Mouse (Mus musculus): ENCODE data around the gene Mpst. TPM values are rescaled to one million over a fixed set of nuclear protein-coding genes. Genes with fewer than 3 reads are reported as not detected.

The Mpst gene
- polyA plus RNA-seq, 1 experiment from 2014 or later = 4.4 TPM

- ATAC-seq (ENCODE audit: insufficient number of reproducible peaks, insufficient read depth, low FRiP score, low read depth) = peak; percentile 29; the same call in 1 of the 2 replicates
- H3K4me2 ChIP-seq (replicated peaks; ENCODE audit: low read depth, low read length) = peak overlapping the region; percentile 53
- under 1% methylated on average over 22 of the region's 22 CpGs for WGBS
These were observed 41.7 kb downstream of the Mpst start for GRCm38 (mm10) chr15:78447746-78448535.

GRCm38 (mm10) chr15:78449131-78449530, 42.9 kb downstream of the Mpst start:
- 54% methylated on average over 6 of the region's 6 CpGs for WGBS

More at GRCm38 (mm10) chr15:78447746-78448535, 41.7 kb downstream of the Mpst start:
- Histone ChIP-seq H3K27ac (ENCODE audit: low read length) (peak overlapping the region; percentile 80), H3K4me3 (ENCODE audit: low read depth, low read length) (peak overlapping the region; percentile 21), H3K9ac (replicated peaks; ENCODE audit: low read depth, low read length) (0 out of 2 replicates have a peak overlapping the region, but pooled peaks have one; percentile 2), H3K27me3 (ENCODE audit: control insufficient read depth, insufficient read depth, low read length) (no peaks in the 10 kb centered on the region), H3K36me3 (ENCODE audit: control insufficient read depth, insufficient read depth, low read length) (no peaks in the 10 kb centered on the region), H3K9me3 (ENCODE audit: control insufficient read depth, low read depth, low read length) (no peaks in the 10 kb centered on the region), H3K4me1 (ENCODE audit: control insufficient read depth, insufficient read depth, low read length) (no peaks in the 10 kb centered on the region)

DNA sequence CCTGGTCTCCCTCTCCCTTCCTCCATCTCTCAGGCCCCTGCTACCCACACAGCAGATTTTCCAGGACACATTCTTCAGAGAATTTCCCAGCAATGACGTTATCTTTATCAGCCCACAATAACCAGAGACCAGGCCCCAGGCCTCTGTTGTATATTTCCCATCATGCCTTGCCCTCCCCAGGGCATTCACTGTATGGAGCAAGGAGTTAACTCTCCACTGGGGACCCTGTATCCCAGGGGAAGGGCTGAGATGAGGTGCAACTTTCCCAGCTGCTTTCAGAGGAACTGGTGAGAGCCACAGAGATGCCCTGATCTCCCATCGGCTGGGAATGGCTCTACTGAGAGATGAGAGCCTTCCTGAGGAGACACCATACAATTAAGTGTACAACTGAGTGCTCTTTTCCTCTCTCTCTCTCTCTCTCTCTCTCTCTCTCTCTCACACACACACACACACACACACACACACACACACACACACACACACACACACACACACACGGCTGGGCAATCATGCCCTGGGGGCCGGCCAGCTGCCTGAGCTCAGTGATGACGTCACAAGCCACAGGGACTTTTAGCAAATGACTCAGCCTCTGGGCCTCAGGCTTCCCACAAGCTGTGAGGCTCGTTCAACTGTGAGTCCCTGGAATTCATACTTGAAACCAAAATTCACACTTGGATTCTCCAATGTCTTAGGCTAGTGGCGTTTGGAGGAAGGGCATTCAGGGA, 43.6 kb downstream of the Mpst start:
- no peak overlapping the region for H3K9ac ChIP-seq (replicated peaks; ENCODE audit: low read depth, low read length)
- H3K27me3 ChIP-seq (ENCODE audit: control insufficient read depth, insufficient read depth, low read length) = no peaks in the 10 kb centered on the region
- 38% methylated on average over 7 of the region's 7 CpGs for WGBS
- no peak overlapping the region for H3K4me2 ChIP-seq (replicated peaks; ENCODE audit: low read depth, low read length)
- no peaks in the 10 kb centered on the region for H3K36me3 ChIP-seq (ENCODE audit: control insufficient read depth, insufficient read depth, low read length)
- no peaks in the 10 kb centered on the region for H3K4me1 ChIP-seq (ENCODE audit: control insufficient read depth, insufficient read depth, low read length)
- H3K9me3 ChIP-seq (ENCODE audit: control insufficient read depth, low read depth, low read length) = no peaks in the 10 kb centered on the region
- ATAC-seq (ENCODE audit: insufficient number of reproducible peaks, insufficient read depth, low FRiP score, low read depth) = no peak
- peak overlapping the region; percentile 21; the same call in 1 of the 2 replicates for H3K27ac ChIP-seq (ENCODE audit: low read length)
- H3K4me3 ChIP-seq (ENCODE audit: low read depth, low read length) = no peak overlapping the region

More at GRCm38 (mm10) chr15:78449131-78449530, 42.9 kb downstream of the Mpst start:
- no peak overlapping the region for H3K9ac ChIP-seq (replicated peaks; ENCODE audit: low read depth, low read length)
- ATAC-seq (ENCODE audit: insufficient number of reproducible peaks, insufficient read depth, low FRiP score, low read depth) = no peak
- H3K27me3 ChIP-seq (ENCODE audit: control insufficient read depth, insufficient read depth, low read length) = no peaks in the 10 kb centered on the region
- no peak overlapping the region for H3K27ac ChIP-seq (ENCODE audit: low read length)
- H3K4me3 ChIP-seq (ENCODE audit: low read depth, low read length) = no peak overlapping the region
- no peaks in the 10 kb centered on the region for H3K9me3 ChIP-seq (ENCODE audit: control insufficient read depth, low read depth, low read length)
- no peaks in the 10 kb centered on the region for H3K36me3 ChIP-seq (ENCODE audit: control insufficient read depth, insufficient read depth, low read length)
- no peak overlapping the region for H3K4me2 ChIP-seq (replicated peaks; ENCODE audit: low read depth, low read length)
- no peaks in the 10 kb centered on the region for H3K4me1 ChIP-seq (ENCODE audit: control insufficient read depth, insufficient read depth, low read length)

DNA sequence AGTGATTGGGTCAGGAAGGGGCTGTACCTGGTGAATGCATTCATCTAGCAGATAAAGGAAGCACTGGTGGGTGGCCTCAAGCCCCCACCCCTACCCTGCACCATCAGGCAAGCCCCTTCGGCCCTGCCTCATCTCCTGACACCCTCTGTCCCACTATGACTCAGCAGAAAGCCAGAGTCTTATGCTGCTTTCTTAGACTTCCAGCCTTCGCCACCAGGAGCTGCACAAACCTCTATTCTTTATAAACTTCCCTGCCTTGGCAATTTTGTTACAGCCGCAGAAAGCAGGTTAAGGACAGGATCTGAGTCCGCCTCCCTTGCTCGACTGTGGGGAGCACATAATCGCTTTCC, 44.2 kb downstream of the Mpst start:
- ATAC-seq (ENCODE audit: insufficient number of reproducible peaks, insufficient read depth, low FRiP score, low read depth) = no peak
- WGBS = 89% methylated on average over 6 of the region's 6 CpGs
- no peaks in the 10 kb centered on the region for H3K27me3 ChIP-seq (ENCODE audit: control insufficient read depth, insufficient read depth, low read length)
- H3K9me3 ChIP-seq (ENCODE audit: control insufficient read depth, low read depth, low read length) = no peaks in the 10 kb centered on the region
- no peak overlapping the region for H3K9ac ChIP-seq (replicated peaks; ENCODE audit: low read depth, low read length)
- H3K4me3 ChIP-seq (ENCODE audit: low read depth, low read length) = no peak overlapping the region
- H3K27ac ChIP-seq (ENCODE audit: low read length) = no peak overlapping the region
- no peaks in the 10 kb centered on the region for H3K36me3 ChIP-seq (ENCODE audit: control insufficient read depth, insufficient read depth, low read length)
- no peak overlapping the region for H3K4me2 ChIP-seq (replicated peaks; ENCODE audit: low read depth, low read length)
- no peaks in the 10 kb centered on the region for H3K4me1 ChIP-seq (ENCODE audit: control insufficient read depth, insufficient read depth, low read length)

DNA sequence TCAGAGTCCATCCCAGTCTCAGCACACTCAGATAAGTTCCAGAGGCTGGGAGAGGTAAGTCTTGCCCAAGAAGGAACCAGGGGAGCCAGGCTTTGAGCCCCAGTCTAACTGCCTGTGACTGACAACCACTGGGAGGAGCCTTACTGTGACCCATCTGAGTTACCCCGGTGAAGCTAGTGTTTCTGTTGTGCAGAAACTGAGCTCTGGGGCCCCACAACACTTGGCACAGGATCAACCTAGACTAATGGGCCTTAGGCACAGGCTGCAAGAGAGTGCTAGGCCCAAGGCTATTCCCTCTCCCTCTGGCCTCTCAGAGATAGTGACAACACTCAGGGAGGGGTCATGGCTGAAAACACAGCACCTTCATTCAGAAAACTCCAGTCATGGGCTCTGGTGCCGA, 45.0 kb downstream of the Mpst start:
- H3K9ac ChIP-seq (replicated peaks; ENCODE audit: low read depth, low read length) = no peak overlapping the region
- H3K4me3 ChIP-seq (ENCODE audit: low read depth, low read length) = no peak overlapping the region
- H3K9me3 ChIP-seq (ENCODE audit: control insufficient read depth, low read depth, low read length) = no peaks in the 10 kb centered on the region
- H3K36me3 ChIP-seq (ENCODE audit: control insufficient read depth, insufficient read depth, low read length) = no peaks in the 10 kb centered on the region
- 79% methylated on average over 2 of the region's 2 CpGs for WGBS
- no peak overlapping the region for H3K4me2 ChIP-seq (replicated peaks; ENCODE audit: low read depth, low read length)
- ATAC-seq (ENCODE audit: insufficient number of reproducible peaks, insufficient read depth, low FRiP score, low read depth) = no peak
- H3K27ac ChIP-seq (ENCODE audit: low read length) = no peak overlapping the region
- H3K27me3 ChIP-seq (ENCODE audit: control insufficient read depth, insufficient read depth, low read length) = no peaks in the 10 kb centered on the region
- no peaks in the 10 kb centered on the region for H3K4me1 ChIP-seq (ENCODE audit: control insufficient read depth, insufficient read depth, low read length)

GRCm38 (mm10) chr15:78452929-78453328, 46.7 kb downstream of the Mpst start:
- Histone ChIP-seq H3K27ac (ENCODE audit: low read length) (no peak overlapping the region), H3K4me1 (ENCODE audit: control insufficient read depth, insufficient read depth, low read length) (no peaks in the 10 kb centered on the region), H3K4me3 (ENCODE audit: low read depth, low read length) (no peak overlapping the region), H3K36me3 (ENCODE audit: control insufficient read depth, insufficient read depth, low read length) (no peaks in the 10 kb centered on the region), H3K9me3 (ENCODE audit: control insufficient read depth, low read depth, low read length) (no peaks in the 10 kb centered on the region), H3K4me2 (replicated peaks; ENCODE audit: low read depth, low read length) (no peak overlapping the region), H3K27me3 (ENCODE audit: control insufficient read depth, insufficient read depth, low read length) (no peaks in the 10 kb centered on the region), H3K9ac (replicated peaks; ENCODE audit: low read depth, low read length) (no peak overlapping the region)
- 77% methylated on average over 3 of the region's 3 CpGs for WGBS
- no peak for ATAC-seq (ENCODE audit: insufficient number of reproducible peaks, insufficient read depth, low FRiP score, low read depth)

DNA sequence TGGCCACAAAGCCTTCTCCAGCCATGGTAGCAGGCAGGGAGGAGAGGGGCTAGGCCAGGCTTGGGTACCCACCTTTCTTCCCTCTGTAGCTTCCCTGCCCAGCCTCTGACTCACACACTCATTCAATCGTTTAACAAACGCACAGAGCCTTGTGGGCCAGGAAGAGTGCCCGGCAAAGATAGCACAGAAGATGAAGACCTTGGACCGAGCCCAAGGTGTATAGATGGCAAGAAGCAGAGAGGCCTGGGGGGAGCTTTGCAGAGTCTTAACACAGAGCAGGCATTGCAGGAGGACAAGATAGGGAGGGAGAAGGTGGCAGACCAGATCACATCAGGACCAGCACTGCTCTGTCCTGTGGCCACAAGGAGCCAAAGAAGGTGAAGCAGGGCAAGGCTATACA, 49.0 kb downstream of the Mpst start:
- Histone ChIP-seq H3K4me3 (ENCODE audit: low read depth, low read length) (no peak overlapping the region), H3K4me2 (replicated peaks; ENCODE audit: low read depth, low read length) (no peak overlapping the region), H3K36me3 (ENCODE audit: control insufficient read depth, insufficient read depth, low read length) (no peaks in the 10 kb centered on the region), H3K9ac (replicated peaks; ENCODE audit: low read depth, low read length) (no peak overlapping the region), H3K4me1 (ENCODE audit: control insufficient read depth, insufficient read depth, low read length) (no peaks in the 10 kb centered on the region), H3K27ac (ENCODE audit: low read length) (no peak overlapping the region), H3K27me3 (ENCODE audit: control insufficient read depth, insufficient read depth, low read length) (no peaks in the 10 kb centered on the region), H3K9me3 (ENCODE audit: control insufficient read depth, low read depth, low read length) (no peaks in the 10 kb centered on the region)
- ATAC-seq (ENCODE audit: insufficient number of reproducible peaks, insufficient read depth, low FRiP score, low read depth) = no peak
- 65% methylated on average over 4 of the region's 4 CpGs for WGBS

DNA sequence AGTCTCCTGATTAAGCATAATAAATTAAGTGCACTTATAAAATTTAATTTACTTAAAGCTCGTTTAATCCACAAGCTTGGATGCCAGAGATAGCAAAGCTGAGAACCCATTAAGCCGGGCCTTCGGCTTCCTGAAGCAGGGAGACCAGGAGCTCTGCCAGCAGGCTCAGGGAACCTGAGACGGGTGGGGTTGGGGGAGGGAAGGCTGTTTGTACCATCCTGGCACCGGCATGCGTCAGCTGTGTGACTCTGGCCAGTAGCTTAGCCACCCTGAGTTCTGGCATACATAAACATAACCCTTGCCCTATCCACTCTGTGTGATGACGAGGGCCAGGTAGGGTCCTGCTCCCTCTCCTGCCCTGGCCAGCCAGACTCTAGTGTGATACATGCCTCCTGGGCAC, 49.8 kb downstream of the Mpst start:
- no peaks in the 10 kb centered on the region for H3K9me3 ChIP-seq (ENCODE audit: control insufficient read depth, low read depth, low read length)
- no peaks in the 10 kb centered on the region for H3K4me1 ChIP-seq (ENCODE audit: control insufficient read depth, insufficient read depth, low read length)
- H3K36me3 ChIP-seq (ENCODE audit: control insufficient read depth, insufficient read depth, low read length) = no peaks in the 10 kb centered on the region
- no peak overlapping the region for H3K4me2 ChIP-seq (replicated peaks; ENCODE audit: low read depth, low read length)
- no peaks in the 10 kb centered on the region for H3K27me3 ChIP-seq (ENCODE audit: control insufficient read depth, insufficient read depth, low read length)
- ATAC-seq (ENCODE audit: insufficient number of reproducible peaks, insufficient read depth, low FRiP score, low read depth) = no peak
- H3K4me3 ChIP-seq (ENCODE audit: low read depth, low read length) = no peak overlapping the region
- 51% methylated on average over 7 of the region's 7 CpGs for WGBS
- H3K9ac ChIP-seq (replicated peaks; ENCODE audit: low read depth, low read length) = no peak overlapping the region
- no peak overlapping the region for H3K27ac ChIP-seq (ENCODE audit: low read length)

All from stomach, embryonic 14.5 days (tissue).